Mouse (Mus musculus) MN1 (cell line): ENCODE measurements around the gene Gcc1.

ENCODE experiments used
- DNase-seq: peaks from one replicate; pipeline ENCODE4 v3.0.0-alpha.2; 2016; ENCODE audit warnings: low spot score

Gene Gcc1

DNA sequence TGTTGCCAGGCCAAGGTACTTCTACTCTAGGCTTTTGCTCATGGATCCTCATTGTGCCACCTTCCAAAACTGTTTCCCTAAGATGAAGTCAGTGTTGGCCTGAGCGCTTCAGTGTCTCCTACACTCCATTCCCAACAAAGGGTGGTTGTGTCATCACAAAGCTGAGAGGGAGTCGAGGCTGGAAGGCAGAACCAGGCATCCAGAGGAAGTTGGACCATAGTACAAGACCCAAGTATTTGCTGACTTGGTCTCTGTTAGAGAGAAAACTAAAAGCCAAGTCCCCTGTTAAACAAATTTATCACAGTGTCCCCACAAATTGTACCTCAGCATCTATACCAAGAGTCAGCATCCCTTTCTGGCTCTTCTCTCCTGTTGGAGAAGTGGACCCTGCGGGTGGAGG lies at the start of gene Gcc1:
TSS of gene Gcc1 (minus strand) at position 101 of the 400 bp plus-strand sequence.
- no peak for DNase-seq

DNA sequence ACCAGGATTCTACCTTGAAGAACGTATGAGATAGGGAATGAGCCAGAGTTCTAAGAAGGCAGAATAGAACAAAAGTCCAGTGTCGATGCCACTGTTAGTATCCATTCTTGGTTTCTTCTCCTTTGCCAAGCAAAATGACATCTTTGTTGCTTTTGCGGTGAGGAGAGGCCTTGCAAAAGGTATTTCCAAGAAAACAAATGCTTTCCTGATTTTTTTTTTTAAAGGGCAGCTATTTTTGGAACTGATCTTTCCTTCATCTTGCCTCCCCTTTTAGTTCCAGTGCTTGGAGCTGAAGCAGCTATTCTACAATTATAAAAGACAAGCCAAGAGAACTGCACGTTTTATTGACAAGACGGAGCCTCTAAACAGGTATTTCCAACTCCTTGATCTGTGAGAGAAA lies 46.6 kb upstream of the Gcc1 start, which contains the start of gene Snd1:
TSS of gene Snd1 (plus strand) at position 301 of the 400 bp plus-strand sequence.
- no peak for DNase-seq

DNA sequence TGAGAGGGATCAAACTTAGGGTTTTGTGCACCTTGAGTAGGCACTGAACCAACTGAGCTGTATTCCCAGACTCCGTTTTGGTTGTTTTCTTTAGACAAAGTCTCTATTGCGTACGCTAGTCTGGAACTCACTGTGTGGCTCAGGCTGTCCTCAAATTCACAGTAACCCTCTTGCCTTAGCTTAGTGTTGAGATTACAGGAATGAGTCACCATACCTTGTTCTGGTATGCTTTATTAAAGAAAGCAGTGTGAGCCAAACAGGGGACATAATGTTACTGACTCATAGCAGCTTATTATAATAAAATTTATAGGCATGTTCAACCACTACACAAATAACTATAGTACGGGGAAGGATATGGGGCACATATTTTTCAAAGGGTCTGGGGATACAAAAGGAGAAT lies 46.0 kb upstream of the Gcc1 start:
- no peak for DNase-seq

DNA sequence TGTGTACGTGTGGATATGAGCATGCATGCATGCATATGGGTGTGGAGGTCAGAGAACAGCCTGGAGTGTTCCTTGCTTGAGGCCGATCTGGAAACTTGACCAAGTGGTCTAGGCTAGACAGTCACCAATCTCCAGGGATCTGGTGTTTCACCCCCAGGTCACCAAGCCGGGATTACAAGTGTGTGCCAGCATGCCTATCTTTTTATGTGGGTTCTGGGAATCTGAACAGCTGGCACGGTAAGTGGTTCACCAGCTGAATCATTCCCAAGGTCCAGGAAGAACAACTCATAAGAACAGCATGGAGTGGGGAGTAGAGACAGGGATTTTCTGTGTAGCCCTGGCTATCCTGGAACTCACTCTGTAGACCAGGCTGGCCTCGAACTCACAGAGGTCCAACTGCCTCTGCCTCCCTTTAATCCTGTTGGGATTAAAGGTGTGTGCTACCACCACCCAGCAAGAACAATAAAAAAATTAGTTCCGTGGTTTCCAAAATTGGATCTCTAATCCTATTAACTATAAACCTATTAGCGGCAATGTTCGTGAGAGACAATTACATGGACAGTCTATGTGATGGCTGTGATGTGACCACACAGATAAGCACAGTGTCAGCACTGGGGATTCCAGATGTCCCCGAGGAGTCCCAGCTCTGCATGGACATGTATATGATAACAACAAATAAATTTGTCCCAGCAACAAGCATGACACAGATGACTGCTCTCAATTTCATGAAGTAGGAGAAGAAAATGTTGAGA lies 43.3 kb upstream of the Gcc1 start:
- no peak for DNase-seq

- DNase-seq: no peak
Observed at GRCm38 (mm10) chr6:28470621-28471020, 42.4 kb upstream of the Gcc1 start.

DNA sequence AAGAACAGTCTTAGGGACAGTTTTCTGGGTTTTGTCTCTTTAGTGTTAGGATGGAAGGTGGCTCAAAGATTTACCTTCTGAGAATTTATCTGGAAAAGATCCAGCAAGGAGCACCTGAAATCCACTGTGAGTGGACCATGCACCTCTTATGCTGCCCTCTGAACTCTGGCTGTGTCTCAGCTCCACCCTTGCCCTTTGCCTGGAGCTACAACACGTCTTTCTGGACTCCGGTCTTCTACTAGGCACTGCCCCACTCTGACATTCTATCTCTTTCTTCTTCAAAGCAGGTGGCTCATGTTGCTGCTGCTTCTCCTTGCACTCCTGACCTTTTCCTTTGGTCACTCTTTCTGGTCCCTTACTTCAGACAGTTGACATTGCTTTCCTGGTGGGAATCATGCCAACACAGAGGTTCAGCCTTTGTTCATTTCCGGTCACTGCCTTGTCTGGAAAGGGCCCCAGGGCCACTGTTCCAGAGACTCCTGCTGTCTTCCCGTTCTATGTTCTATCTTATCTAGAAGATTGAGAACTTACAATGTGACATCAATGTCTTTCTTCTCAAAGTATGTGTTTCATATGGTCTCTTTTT lies 41.9 kb upstream of the Gcc1 start:
- DNase-seq: no peak

DNA sequence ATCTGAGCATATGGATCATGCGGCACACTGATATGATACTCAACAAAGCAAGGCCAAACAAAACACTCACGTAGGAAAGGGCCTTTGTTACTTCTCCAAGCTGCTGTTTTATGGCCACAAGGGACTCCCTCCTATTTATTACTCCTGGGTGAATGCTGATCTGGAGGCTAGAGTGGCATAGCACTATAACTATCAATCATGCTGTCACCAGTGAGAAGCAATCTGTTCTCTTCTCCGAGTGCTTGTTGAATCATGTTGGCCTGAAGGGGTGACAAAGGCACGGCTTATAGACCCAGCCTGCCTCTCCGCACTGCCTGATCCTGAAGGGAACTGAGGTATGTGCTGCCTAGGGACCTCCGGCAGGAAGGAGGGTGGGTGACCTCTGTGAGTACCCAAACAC lies 36.4 kb upstream of the Gcc1 start:
- DNase-seq: no peak

GRCm38 (mm10) chr6:28460534-28460933 lies 32.3 kb upstream of the Gcc1 start:
- no peak for DNase-seq

GRCm38 (mm10) chr6:28459221-28459668 lies 31.1 kb upstream of the Gcc1 start:
- DNase-seq: no peak

- no peak for DNase-seq
Observed at GRCm38 (mm10) chr6:28450977-28451376, 22.8 kb upstream of the Gcc1 start.

GRCm38 (mm10) chr6:28450481-28450880 lies 22.3 kb upstream of the Gcc1 start:
- no peak for DNase-seq

- no peak for DNase-seq
Observed at GRCm38 (mm10) chr6:28449253-28449652, 21.1 kb upstream of the Gcc1 start, which contains the start of gene Pax4. Pax4 (minus strand) TSS chr6:28449353.

DNA sequence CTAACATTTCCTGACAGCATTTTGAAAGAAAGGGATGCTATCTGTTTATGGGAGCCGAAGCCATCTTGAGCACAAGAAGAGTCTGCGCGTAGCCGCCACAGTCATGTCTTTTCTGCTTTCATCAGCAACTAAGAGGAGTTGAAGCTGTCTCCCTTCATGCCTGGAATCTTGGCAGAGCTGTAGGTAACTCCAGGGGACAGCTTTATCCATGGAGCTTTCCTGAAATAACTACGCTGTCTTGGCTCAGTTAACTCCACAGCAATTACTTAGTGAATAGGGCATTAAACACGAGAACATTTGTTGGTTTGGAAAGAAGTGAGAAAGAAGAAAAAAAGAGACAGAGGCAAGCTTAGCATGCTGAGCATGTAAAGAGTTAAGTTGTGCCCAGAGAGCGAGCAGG lies 19.7 kb upstream of the Gcc1 start:
- DNase-seq: no peak

GRCm38 (mm10) chr6:28431538-28431855 lies 3.3 kb upstream of the Gcc1 start:
- DNase-seq: no peak

- no peak for DNase-seq
Observed at GRCm38 (mm10) chr6:28430795-28431537, 2.8 kb upstream of the Gcc1 start.

GRCm38 (mm10) chr6:28429870-28430269 lies 1.7 kb upstream of the Gcc1 start:
- no peak for DNase-seq

- no peak for DNase-seq
Observed at GRCm38 (mm10) chr6:28427096-28427839, 922 bp downstream of the Gcc1 start, which contains the start of gene Fscn3. Fscn3 (plus strand) TSS chr6:28427789.

DNA sequence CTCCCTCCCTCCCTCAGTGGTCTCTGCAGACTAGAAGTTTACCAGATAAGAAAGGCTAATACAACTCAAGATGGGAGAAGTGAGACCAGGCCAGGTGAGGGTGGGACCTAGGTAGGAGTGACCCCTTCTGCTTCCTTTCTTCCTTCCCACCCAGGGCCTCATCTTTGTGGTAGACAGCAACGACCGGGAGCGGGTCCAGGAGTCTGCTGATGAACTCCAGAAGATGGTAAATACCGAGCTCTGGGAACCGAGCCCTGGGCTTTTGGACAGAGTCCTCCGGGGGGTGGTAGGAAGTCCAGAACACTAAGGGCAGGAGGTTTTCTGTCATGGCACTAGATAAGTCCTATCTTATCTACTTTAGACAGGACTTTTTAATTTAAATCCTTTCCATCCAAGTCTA lies 3.2 kb downstream of the Gcc1 start:
- no peak for DNase-seq

- peak; percentile 63 for DNase-seq
Observed at GRCm38 (mm10) chr6:28423767-28424695, 4.2 kb downstream of the Gcc1 start.

- DNase-seq: peak; percentile 91
Observed at GRCm38 (mm10) chr6:28423313-28423712, 4.9 kb downstream of the Gcc1 start, which contains the start of gene Arf5. Arf5 (plus strand) TSS chr6:28423560.

GRCm38 (mm10) chr6:28422651-28423290 lies 5.4 kb downstream of the Gcc1 start:
- no peak for DNase-seq
